ENCODE assay signal across 26 mouse cellular contexts in genomic region chr10:52276579-52276978, GRCm38 (mm10).
"Had no signal": no experiment of that assay in that cellular context is flagged by ENCODE, and none has a peak within 500 bp of the region (broad histone marks: within the 10 kb centered on the region; RNA-seq: fewer than 3 reads in every experiment).

No protein-coding gene starts in this region.

- H3K27ac ChIP-seq: heart, adult 2 months; hindbrain, embryonic 10.5 days; hindbrain, embryonic 12.5 days; hindbrain, embryonic 14.5 days; intestine, embryonic 15.5 days; kidney, embryonic 15.5 days; kidney, postnatal 0 days; limb, embryonic 13.5 days; limb, embryonic 15.5 days; liver, embryonic 12.5 days; liver, embryonic 14.5 days had no signal

- H3K4me1 ChIP-seq: intestine, embryonic 15.5 days had no signal

- ATAC-seq: hindbrain, embryonic 16.5 days; inflammation-experienced regulatory T-cells, adult 6 months; intestine, embryonic 15.5 days; liver, embryonic 12.5 days had no signal

- H3K4me2 ChIP-seq: hindbrain, embryonic 12.5 days; hindbrain, embryonic 14.5 days; intestine, embryonic 15.5 days; kidney, embryonic 15.5 days; limb, embryonic 13.5 days; limb, embryonic 15.5 days; liver, embryonic 12.5 days had no signal

- DNase-seq: gastrocnemius, adult 2 months; gastrocnemius, postnatal 10 days; gastrocnemius, postnatal 25 days; heart, adult 2 months; heart, postnatal 10 days; heart, postnatal 4 days; kidney, adult 11 months; kidney, adult 2 months; kidney, adult 9 months; kidney, postnatal 14 days; kidney, postnatal 36 days; layer of hippocampus, adult 9-11 months; layer of hippocampus, postnatal 36 days; left cerebral cortex, postnatal 4 days had no signal

- H3K27me3 ChIP-seq: hindbrain, embryonic 12.5 days; intestine, embryonic 15.5 days; kidney, embryonic 15.5 days; limb, embryonic 13.5 days; limb, embryonic 15.5 days; liver, embryonic 12.5 days had no signal

- H3K9ac ChIP-seq: hindbrain, embryonic 12.5 days; hindbrain, embryonic 14.5 days; intestine, embryonic 15.5 days; kidney, embryonic 15.5 days; limb, embryonic 13.5 days; limb, embryonic 15.5 days; liver, embryonic 12.5 days; liver, embryonic 14.5 days had no signal

- H3K9me3 ChIP-seq: hindbrain, embryonic 10.5 days; hindbrain, embryonic 12.5 days; intestine, embryonic 15.5 days; kidney, embryonic 15.5 days; limb, embryonic 13.5 days; limb, embryonic 15.5 days; liver, embryonic 12.5 days had no signal

- H3K36me3 ChIP-seq: hindbrain, embryonic 10.5 days; hindbrain, embryonic 12.5 days; intestine, embryonic 15.5 days; limb, embryonic 13.5 days; limb, embryonic 15.5 days; liver, embryonic 12.5 days had no signal

- H3K4me3 ChIP-seq: gastrocnemius, adult 2 months; heart, adult 2 months; hindbrain, embryonic 10.5 days; hindbrain, embryonic 12.5 days; intestine, embryonic 15.5 days; kidney, embryonic 15.5 days; limb, embryonic 13.5 days; limb, embryonic 15.5 days; liver, embryonic 12.5 days had no signal
